Mouse (Mus musculus) heart, embryonic 14.5 days (tissue): ENCODE data around the gene Pomt1. TPM values are rescaled to one million over a fixed set of nuclear protein-coding genes. Genes with fewer than 3 reads are reported as not detected.

ENCODE experiments used
- ATAC-seq: fragments of 200-750 bp; cut with Nextera tagmentation; 2 replicates; pipeline ENCODE4 v1.8.0; 2017; ENCODE audit warnings: low read depth, moderate TSS enrichment; ENCODE audit not compliant: insufficient number of reproducible peaks, insufficient read depth, low FRiP score
- H3K27ac ChIP-seq, 2 experiments: fragments of 200-500 bp in 1 of 2; fragments of 300-500 bp in 1 of 2; sonication (generic) in 1 of 2; replicated peaks in 1 of 2; 2 replicates each; pipeline ENCODE4 v1.5.1; 2012 to 2014; ENCODE audit warnings: low read depth in 2 of 2, low read length in 2 of 2, control low read depth in 1 of 2, mild to moderate bottlenecking in 1 of 2, mixed read lengths in 1 of 2; ENCODE audit not compliant: control insufficient read depth in 1 of 2, insufficient read depth in 1 of 2
- H3K27me3 ChIP-seq: fragments of 300-500 bp; sonication (generic); 2 replicates; pipeline ENCODE4 v1.6.1; 2014; ENCODE audit warnings: mild to moderate bottlenecking, low read length, control low read depth; ENCODE audit not compliant: control insufficient read depth, insufficient read depth
- H3K36me3 ChIP-seq: fragments of 300-500 bp; sonication (generic); 2 replicates; pipeline ENCODE4 v1.6.1; 2014; ENCODE audit warnings: mild to moderate bottlenecking, control low read depth, low read length, mixed read lengths; ENCODE audit not compliant: control insufficient read depth, insufficient read depth
- H3K4me1 ChIP-seq, 2 experiments: fragments of 200-500 bp in 1 of 2; fragments of 300-500 bp in 1 of 2; sonication (generic) in 1 of 2; 2 replicates each; pipeline ENCODE4 v1.6.1; 2012 to 2014; ENCODE audit warnings: low read length in 2 of 2, control low read depth in 1 of 2, mixed read lengths in 1 of 2; ENCODE audit not compliant: control insufficient read depth in 2 of 2, insufficient read depth in 2 of 2
- H3K4me2 ChIP-seq: fragments of 300-500 bp; sonication (generic); 2 replicates; pipeline ENCODE4 v1.6.1; 2014; ENCODE audit warnings: mild to moderate bottlenecking, low read length
- H3K4me3 ChIP-seq, 2 experiments: fragments of 200-500 bp in 1 of 2; fragments of 300-500 bp in 1 of 2; sonication (generic) in 1 of 2; 2 replicates each; pipeline ENCODE4 v1.5.1; 2012 to 2014; ENCODE audit warnings: low read length in 2 of 2, mild to moderate bottlenecking in 2 of 2, control low read depth in 1 of 2, low read depth in 1 of 2, moderate library complexity in 1 of 2; ENCODE audit not compliant: control insufficient read depth in 1 of 2, insufficient read depth in 1 of 2
- H3K9ac ChIP-seq: fragments of 300-500 bp; sonication (generic); 2 replicates; pipeline ENCODE4 v1.6.1; 2014; ENCODE audit warnings: mild to moderate bottlenecking, low read length
- H3K9me3 ChIP-seq: fragments of 300-500 bp; sonication (generic); 2 replicates; pipeline ENCODE4 v1.6.1; 2016; ENCODE audit warnings: low read length, control low read depth; ENCODE audit not compliant: control insufficient read depth
- WGBS: fragments of 180-500 bp; shearing (Covaris S2); extraction: QIAGEN DNeasy Blood & Tissue Kit; methylation state at CpG from one replicate; pipeline ENCODE4 v1.1.7; 2014; 5-methylcytosine and 5-hydroxymethylcytosine counted together
- polyA plus RNA-seq: library from polyadenylated mRNA; unstranded; fragments of >200 nt; fragmentation: Nextera tagmentation; extraction: Ambion mirVana; gene quantifications from 2 replicates; pipeline ENCODE4 v1.2.1, GENCODE M21; 2014

Pomt1 gene
- polyA plus RNA-seq, 1 experiment from 2014 or later: 17.3 TPM

GRCm38 (mm10) chr2:32216506-32216905 is 19.9 kb upstream of the Pomt1 start:
- WGBS: 84% methylated on average over 10 of the region's 10 CpGs
- no peak for ATAC-seq
- no peaks in the 10 kb centered on the region for H3K4me1 ChIP-seq
- H3K27me3 ChIP-seq: no peaks in the 10 kb centered on the region
- H3K4me2 ChIP-seq: no peak overlapping the region
- no peaks in the 10 kb centered on the region for H3K9me3 ChIP-seq
- no peak overlapping the region for H3K4me3 ChIP-seq
- H3K27ac ChIP-seq: no peak overlapping the region
- H3K36me3 ChIP-seq: peaks cover 100% of the 10 kb centered on the region
- H3K9ac ChIP-seq: no peak overlapping the region

- 79% methylated on average over 8 of the region's 8 CpGs for WGBS
- Histone ChIP-seq H3K27me3 (no peaks in the 10 kb centered on the region), H3K27ac (no peak overlapping the region), H3K9ac (no peak overlapping the region), H3K36me3 (peaks cover 100% of the 10 kb centered on the region), H3K9me3 (no peaks in the 10 kb centered on the region), H3K4me3 (no peak overlapping the region), H3K4me2 (no peak overlapping the region), H3K4me1 (no peaks in the 10 kb centered on the region)
- no peak for ATAC-seq
These were observed 18.7 kb upstream of the Pomt1 start for GRCm38 (mm10) chr2:32217656-32218055.

- Histone ChIP-seq H3K9me3 (no peaks in the 10 kb centered on the region), H3K4me3 (no peak overlapping the region), H3K36me3 (peaks cover 100% of the 10 kb centered on the region), H3K27ac (no peak overlapping the region), H3K4me1 (no peaks in the 10 kb centered on the region), H3K9ac (no peak overlapping the region), H3K4me2 (no peak overlapping the region), H3K27me3 (no peaks in the 10 kb centered on the region)
- no peak for ATAC-seq
- 85% methylated on average over 5 of the region's 5 CpGs for WGBS
These were observed 18.3 kb upstream of the Pomt1 start for GRCm38 (mm10) chr2:32218113-32218512.

GRCm38 (mm10) chr2:32218541-32219334 is 17.7 kb upstream of the Pomt1 start:
- ATAC-seq: no peak
- H3K4me1 ChIP-seq: no peaks in the 10 kb centered on the region
- H3K27ac ChIP-seq: no peak overlapping the region
- no peak overlapping the region for H3K4me2 ChIP-seq
- no peaks in the 10 kb centered on the region for H3K27me3 ChIP-seq
- WGBS: 87% methylated on average over 11 of the region's 11 CpGs
- H3K4me3 ChIP-seq: no peak overlapping the region
- no peak overlapping the region for H3K9ac ChIP-seq
- H3K36me3 ChIP-seq: peaks cover 100% of the 10 kb centered on the region
- no peaks in the 10 kb centered on the region for H3K9me3 ChIP-seq

GRCm38 (mm10) chr2:32219501-32219900 is 16.9 kb upstream of the Pomt1 start:
- Histone ChIP-seq H3K4me2 (no peak overlapping the region), H3K4me1 (no peaks in the 10 kb centered on the region), H3K27ac (no peak overlapping the region), H3K9me3 (no peaks in the 10 kb centered on the region), H3K4me3 (no peak overlapping the region), H3K36me3 (peaks cover 100% of the 10 kb centered on the region), H3K27me3 (no peaks in the 10 kb centered on the region), H3K9ac (no peak overlapping the region)
- WGBS: 94% methylated on average over 14 of the region's 14 CpGs
- ATAC-seq: no peak

- peaks cover 100% of the 10 kb centered on the region for H3K36me3 ChIP-seq
- H3K4me2 ChIP-seq: no peak overlapping the region
- no peak for ATAC-seq
- no peaks in the 10 kb centered on the region for H3K4me1 ChIP-seq
- WGBS: 86% methylated on average over 6 of the region's 6 CpGs
- no peak overlapping the region for H3K27ac ChIP-seq
- H3K9me3 ChIP-seq: no peaks in the 10 kb centered on the region
- no peak overlapping the region for H3K9ac ChIP-seq
- no peak overlapping the region for H3K4me3 ChIP-seq
- H3K27me3 ChIP-seq: no peaks in the 10 kb centered on the region
These were observed 16.4 kb upstream of the Pomt1 start for GRCm38 (mm10) chr2:32220021-32220420.

- no peak overlapping the region for H3K27ac ChIP-seq
- peaks cover 100% of the 10 kb centered on the region for H3K36me3 ChIP-seq
- no peak overlapping the region for H3K4me3 ChIP-seq
- no peak overlapping the region for H3K9ac ChIP-seq
- H3K27me3 ChIP-seq: no peaks in the 10 kb centered on the region
- no peak for ATAC-seq
- 96% methylated on average over 10 of the region's 10 CpGs for WGBS
- H3K4me1 ChIP-seq: no peaks in the 10 kb centered on the region
- no peaks in the 10 kb centered on the region for H3K9me3 ChIP-seq
- no peak overlapping the region for H3K4me2 ChIP-seq
These were observed 15.4 kb upstream of the Pomt1 start for GRCm38 (mm10) chr2:32220969-32221368.

GRCm38 (mm10) chr2:32221577-32221976 is 14.8 kb upstream of the Pomt1 start:
- Histone ChIP-seq H3K9me3 (no peaks in the 10 kb centered on the region), H3K4me1 (no peaks in the 10 kb centered on the region), H3K9ac (no peak overlapping the region), H3K4me3 (no peak overlapping the region), H3K27ac (no peak overlapping the region), H3K36me3 (peaks cover 100% of the 10 kb centered on the region), H3K4me2 (no peak overlapping the region), H3K27me3 (no peaks in the 10 kb centered on the region)
- WGBS: 91% methylated on average over 7 of the region's 7 CpGs
- ATAC-seq: no peak
